Mouse (Mus musculus): ENCODE results near the gene Kazald1. TPM values are rescaled to one million over a fixed set of nuclear protein-coding genes. Genes with fewer than 3 reads are reported as not detected.

Gene Kazald1
- polyA plus RNA-seq, 1 experiment from 2014 or later, result 14.1 TPM

GRCm38 (mm10) chr19:45079769-45080515 lies 4.9 kb downstream of the Kazald1 start:
- Histone ChIP-seq H3K4me2 (peak overlapping the region; percentile 84), H3K4me3 (peak overlapping the region; percentile 46), H3K36me3 (no peaks in the 10 kb centered on the region), H3K9me3 (replicated peaks) (no peaks in the 10 kb centered on the region), H3K4me1 (replicated peaks) (peaks cover 63% of the 10 kb centered on the region), H3K9ac (peak overlapping the region; percentile 48), H3K27ac (peak overlapping the region; percentile 70), H3K27me3 (peaks cover 74% of the 10 kb centered on the region)
- 1% methylated on average over 45 of the region's 45 CpGs for WGBS
- peak; percentile 12 for ATAC-seq (replicated peaks; ENCODE audit: insufficient number of reproducible peaks, insufficient read depth, low FRiP score, low read depth)

- Histone ChIP-seq H3K4me3 (peak overlapping the region; percentile 46), H3K36me3 (no peaks in the 10 kb centered on the region), H3K27me3 (peaks cover 81% of the 10 kb centered on the region), H3K27ac (no peak overlapping the region), H3K9me3 (replicated peaks) (no peaks in the 10 kb centered on the region), H3K4me2 (peak overlapping the region; percentile 84), H3K9ac (peak overlapping the region; percentile 48), H3K4me1 (replicated peaks) (peaks cover 59% of the 10 kb centered on the region)
- WGBS, result 2% methylated on average over 17 of the region's 17 CpGs
- no peak for ATAC-seq (replicated peaks; ENCODE audit: insufficient number of reproducible peaks, insufficient read depth, low FRiP score, low read depth)
Observed at GRCm38 (mm10) chr19:45080711-45081110, 5.7 kb downstream of the Kazald1 start.

- no peak for ATAC-seq (replicated peaks; ENCODE audit: insufficient number of reproducible peaks, insufficient read depth, low FRiP score, low read depth)
- Histone ChIP-seq H3K27me3 (peaks cover 83% of the 10 kb centered on the region), H3K9ac (no peak overlapping the region), H3K9me3 (replicated peaks) (no peaks in the 10 kb centered on the region), H3K4me2 (peak overlapping the region; percentile 84), H3K4me1 (replicated peaks) (peaks cover 53% of the 10 kb centered on the region), H3K27ac (no peak overlapping the region), H3K4me3 (peak overlapping the region; percentile 46; the same call in 1 of the 2 replicates), H3K36me3 (no peaks in the 10 kb centered on the region)
- 0% methylated on average over 5 of the region's 5 CpGs for WGBS
Observed at GRCm38 (mm10) chr19:45081279-45081678, 6.2 kb downstream of the Kazald1 start.

DNA sequence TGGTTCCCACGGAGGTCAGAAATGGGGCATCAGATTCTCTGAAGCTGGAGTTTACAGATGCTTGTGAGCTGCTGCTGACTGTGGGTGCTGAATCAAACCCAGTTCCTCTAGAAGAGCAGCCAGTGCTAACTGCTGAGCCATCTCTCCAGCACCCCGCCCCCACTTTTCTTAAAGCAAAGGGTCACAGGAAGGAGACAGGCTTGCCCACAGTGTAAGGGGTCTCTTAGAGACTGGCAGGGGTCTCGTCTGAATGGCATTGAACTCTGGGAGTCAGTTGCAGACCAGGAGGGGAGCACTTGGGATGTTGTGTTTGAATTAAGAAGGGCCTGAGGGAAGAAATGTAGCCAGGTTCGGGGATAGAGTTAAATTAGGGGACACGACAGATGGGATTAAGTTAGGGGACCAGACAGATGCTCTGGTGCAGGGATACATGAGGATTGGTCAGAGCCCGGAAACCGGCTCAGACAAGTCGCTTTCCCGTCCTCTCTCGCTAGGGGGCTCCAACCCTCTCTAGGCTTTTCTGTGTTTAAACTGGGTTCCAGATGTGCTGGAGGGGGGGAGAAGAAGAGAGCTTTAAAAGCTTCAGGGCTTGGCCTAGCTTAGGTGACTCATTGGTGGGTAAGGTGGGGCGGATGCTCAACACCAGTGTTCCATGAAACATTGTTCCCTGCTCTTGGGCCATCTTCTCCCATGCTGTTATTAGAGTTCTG lies 7.0 kb downstream of the Kazald1 start:
- Histone ChIP-seq H3K27me3 (peaks cover 83% of the 10 kb centered on the region), H3K9ac (no peak overlapping the region), H3K4me3 (no peak overlapping the region), H3K27ac (no peak overlapping the region), H3K9me3 (replicated peaks) (no peaks in the 10 kb centered on the region), H3K4me1 (replicated peaks) (peaks cover 46% of the 10 kb centered on the region), H3K36me3 (no peaks in the 10 kb centered on the region), H3K4me2 (no peak overlapping the region)
- ATAC-seq (replicated peaks; ENCODE audit: insufficient number of reproducible peaks, insufficient read depth, low FRiP score, low read depth), result no peak
- WGBS, result 20% methylated on average over 11 of the region's 11 CpGs

DNA sequence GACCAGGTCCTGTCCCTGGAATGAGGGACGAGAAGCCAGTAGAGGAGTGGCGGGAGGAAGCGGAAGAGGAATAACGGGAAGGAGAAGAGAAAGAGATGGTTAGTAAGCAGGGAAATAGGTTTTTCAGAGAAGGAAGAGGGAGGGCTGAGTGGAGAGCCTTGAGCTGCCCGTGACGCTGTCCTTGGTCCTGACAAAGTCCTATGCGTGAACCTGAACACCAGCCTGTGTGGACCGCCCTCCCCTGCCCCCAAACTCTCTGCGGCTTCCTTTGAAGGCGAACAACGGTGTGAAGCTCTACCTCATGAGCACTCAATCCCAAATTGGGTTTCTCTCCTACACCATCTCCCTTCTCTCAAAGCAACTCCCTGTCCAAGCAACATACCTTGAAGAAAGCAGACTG lies 22.8 kb downstream of the Kazald1 start:
- H3K36me3 ChIP-seq, result no peaks in the 10 kb centered on the region
- no peak overlapping the region for H3K4me2 ChIP-seq
- WGBS, result 17% methylated on average over 11 of the region's 11 CpGs
- H3K27me3 ChIP-seq, result peaks cover 16% of the 10 kb centered on the region
- H3K4me3 ChIP-seq, result no peak overlapping the region
- no peak for ATAC-seq (replicated peaks; ENCODE audit: insufficient number of reproducible peaks, insufficient read depth, low FRiP score, low read depth)
- no peaks in the 10 kb centered on the region for H3K9me3 ChIP-seq (replicated peaks)
- H3K27ac ChIP-seq, result no peak overlapping the region
- no peak overlapping the region for H3K9ac ChIP-seq
- no peaks in the 10 kb centered on the region for H3K4me1 ChIP-seq (replicated peaks)

DNA sequence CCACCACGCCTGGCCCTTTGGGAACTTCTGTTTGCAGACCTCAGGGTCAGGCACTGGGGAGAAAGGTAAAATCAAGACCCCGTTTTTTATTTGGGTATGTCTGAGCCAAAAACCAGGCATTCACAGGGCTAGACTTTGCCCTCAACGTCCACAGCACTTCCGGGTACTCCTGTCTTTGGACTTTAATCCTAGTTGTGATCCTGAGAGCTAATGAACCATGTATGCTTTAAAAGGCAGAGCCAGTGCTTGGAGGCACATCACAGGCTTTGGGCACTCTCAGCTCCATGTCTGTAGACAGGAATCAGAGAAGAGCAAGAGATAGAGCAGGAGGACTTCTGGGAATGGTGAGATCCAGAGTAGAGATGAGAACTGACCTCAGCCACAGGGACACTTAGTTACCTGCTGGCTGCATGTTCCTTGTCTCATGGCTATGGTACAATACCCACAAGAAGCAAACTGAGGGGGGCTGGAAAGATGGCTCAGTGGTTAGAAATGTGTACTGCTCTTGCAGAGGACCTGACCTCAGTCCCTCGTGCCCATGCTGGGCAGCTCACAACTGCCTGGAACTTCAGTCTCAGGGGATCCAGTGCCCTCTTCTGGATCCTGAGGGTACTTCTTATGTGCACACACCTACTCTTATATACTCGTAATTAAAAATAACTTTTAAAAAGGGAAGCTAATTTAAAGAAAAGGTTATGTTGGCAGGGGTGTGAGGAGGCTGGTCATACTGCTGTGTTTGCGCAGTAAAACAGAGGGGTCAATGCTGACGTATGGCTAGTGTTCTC lies 25.6 kb downstream of the Kazald1 start:
- H3K36me3 ChIP-seq, result no peaks in the 10 kb centered on the region
- WGBS, result 66% methylated on average over 8 of the region's 8 CpGs
- peaks cover 43% of the 10 kb centered on the region for H3K27me3 ChIP-seq
- ATAC-seq (replicated peaks; ENCODE audit: insufficient number of reproducible peaks, insufficient read depth, low FRiP score, low read depth), result no peak
- H3K27ac ChIP-seq, result no peak overlapping the region
- no peak overlapping the region for H3K4me2 ChIP-seq
- no peak overlapping the region for H3K4me3 ChIP-seq
- H3K4me1 ChIP-seq (replicated peaks), result no peaks in the 10 kb centered on the region
- H3K9me3 ChIP-seq (replicated peaks), result no peaks in the 10 kb centered on the region
- no peak overlapping the region for H3K9ac ChIP-seq

GRCm38 (mm10) chr19:45105591-45105990 lies 30.6 kb downstream of the Kazald1 start:
- Histone ChIP-seq H3K9ac (no peak overlapping the region), H3K4me2 (no peak overlapping the region), H3K27me3 (peaks cover 48% of the 10 kb centered on the region), H3K36me3 (no peaks in the 10 kb centered on the region), H3K27ac (no peak overlapping the region), H3K9me3 (replicated peaks) (no peaks in the 10 kb centered on the region), H3K4me3 (no peak overlapping the region), H3K4me1 (replicated peaks) (no peaks in the 10 kb centered on the region)
- 47% methylated on average over 1 of the region's 1 CpGs for WGBS
- no peak for ATAC-seq (replicated peaks; ENCODE audit: insufficient number of reproducible peaks, insufficient read depth, low FRiP score, low read depth)

- Histone ChIP-seq H3K36me3 (no peaks in the 10 kb centered on the region), H3K27ac (no peak overlapping the region), H3K9ac (no peak overlapping the region), H3K27me3 (peaks cover 46% of the 10 kb centered on the region), H3K4me2 (no peak overlapping the region), H3K4me1 (replicated peaks) (no peaks in the 10 kb centered on the region), H3K4me3 (no peak overlapping the region), H3K9me3 (replicated peaks) (no peaks in the 10 kb centered on the region)
- 29% methylated on average over 6 of the region's 6 CpGs for WGBS
- no peak for ATAC-seq (replicated peaks; ENCODE audit: insufficient number of reproducible peaks, insufficient read depth, low FRiP score, low read depth)
Observed at GRCm38 (mm10) chr19:45106689-45107088, 31.6 kb downstream of the Kazald1 start.

DNA sequence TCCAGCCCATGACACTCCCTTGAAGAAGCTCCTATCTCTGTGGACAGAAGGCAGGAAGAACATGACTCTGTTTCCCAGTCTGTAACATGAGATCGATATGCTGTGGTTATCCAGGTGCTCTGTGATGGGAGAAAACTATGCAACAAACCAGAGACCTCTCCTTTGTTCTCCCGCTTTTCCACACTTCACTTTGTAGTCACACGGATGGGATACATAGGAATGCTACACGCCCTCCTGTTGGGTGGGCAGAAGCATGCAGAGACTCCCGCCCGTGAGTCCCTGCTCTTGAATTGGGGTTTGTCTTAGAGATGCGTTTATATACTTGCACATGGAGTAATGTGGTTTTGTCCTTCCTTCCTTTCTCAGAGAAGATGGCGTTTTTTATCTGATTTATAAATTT lies 35.6 kb downstream of the Kazald1 start:
- ATAC-seq (replicated peaks; ENCODE audit: insufficient number of reproducible peaks, insufficient read depth, low FRiP score, low read depth), result no peak
- no peak overlapping the region for H3K9ac ChIP-seq
- no peaks in the 10 kb centered on the region for H3K36me3 ChIP-seq
- 62% methylated on average over 8 of the region's 8 CpGs for WGBS
- H3K9me3 ChIP-seq (replicated peaks), result no peaks in the 10 kb centered on the region
- H3K27me3 ChIP-seq, result peaks cover 14% of the 10 kb centered on the region
- peaks cover 4% of the 10 kb centered on the region for H3K4me1 ChIP-seq (replicated peaks)
- H3K4me3 ChIP-seq, result no peak overlapping the region
- no peak overlapping the region for H3K4me2 ChIP-seq
- H3K27ac ChIP-seq, result no peak overlapping the region

DNA sequence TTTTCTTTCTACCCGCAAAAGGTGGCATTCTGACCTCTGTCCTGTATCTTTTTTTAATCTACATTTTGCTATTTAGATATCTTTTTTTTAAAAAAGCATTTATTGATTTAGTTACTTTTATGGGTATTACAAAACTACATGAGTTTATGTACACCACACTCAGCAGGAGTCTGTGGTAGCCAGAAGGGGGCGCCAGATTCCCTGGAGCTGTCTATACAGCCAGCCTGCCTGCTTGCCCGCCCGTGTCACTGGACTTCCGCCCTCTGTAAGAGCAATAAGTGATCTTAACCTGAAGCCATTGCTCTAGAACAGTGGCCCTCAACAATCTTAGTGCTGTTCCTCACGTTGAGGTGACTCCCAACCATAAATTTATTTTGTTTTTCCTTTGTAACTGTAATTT lies 37.4 kb downstream of the Kazald1 start:
- 86% methylated on average over 6 of the region's 6 CpGs for WGBS
- no peak overlapping the region for H3K4me3 ChIP-seq
- H3K27me3 ChIP-seq, result peaks cover 11% of the 10 kb centered on the region
- no peak overlapping the region for H3K9ac ChIP-seq
- H3K4me1 ChIP-seq (replicated peaks), result peaks cover 4% of the 10 kb centered on the region
- no peaks in the 10 kb centered on the region for H3K9me3 ChIP-seq (replicated peaks)
- no peak for ATAC-seq (replicated peaks; ENCODE audit: insufficient number of reproducible peaks, insufficient read depth, low FRiP score, low read depth)
- no peak overlapping the region for H3K27ac ChIP-seq
- no peaks in the 10 kb centered on the region for H3K36me3 ChIP-seq
- no peak overlapping the region for H3K4me2 ChIP-seq

- Histone ChIP-seq H3K9ac (no peak overlapping the region), H3K27me3 (peaks cover 24% of the 10 kb centered on the region), H3K4me1 (replicated peaks) (peaks cover 4% of the 10 kb centered on the region), H3K4me2 (no peak overlapping the region), H3K9me3 (replicated peaks) (no peaks in the 10 kb centered on the region), H3K36me3 (no peaks in the 10 kb centered on the region), H3K27ac (no peak overlapping the region), H3K4me3 (no peak overlapping the region)
- no peak for ATAC-seq (replicated peaks; ENCODE audit: insufficient number of reproducible peaks, insufficient read depth, low FRiP score, low read depth)
- WGBS, result 13% methylated on average over 18 of the region's 18 CpGs
Observed at GRCm38 (mm10) chr19:45113791-45114460, 38.9 kb downstream of the Kazald1 start.
